Mouse (Mus musculus): ENCODE results near the gene Depdc5. TPM values are rescaled to one million over a fixed set of nuclear protein-coding genes. Genes with fewer than 3 reads are reported as not detected.
A peak's percentile ranks its signal among the peaks of the same experiment; 100 is the strongest.

The Depdc5 gene
- total RNA-seq, 2 experiments from 2014 or later: 13.3 to 15.6 TPM

DNA sequence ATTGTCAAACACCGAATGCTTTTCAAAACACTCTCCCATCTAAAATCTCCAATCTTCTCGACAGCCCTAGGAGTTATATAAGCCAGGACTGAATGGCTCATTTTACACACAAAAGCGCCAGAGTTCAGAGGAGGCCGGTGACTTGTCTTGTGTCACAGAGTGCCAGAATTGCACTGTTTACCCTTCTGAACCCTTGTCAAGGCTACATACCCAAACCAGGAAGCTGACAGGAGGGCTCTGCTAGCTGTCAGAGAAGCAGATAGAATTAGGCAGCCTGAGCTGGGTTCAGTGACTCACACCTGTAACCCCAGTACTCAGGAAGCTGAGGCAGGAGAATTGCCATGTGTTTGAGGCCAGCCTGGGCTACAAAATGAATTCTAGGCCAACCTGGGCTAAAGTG is 143.9 kb downstream of the Depdc5 start:
- Histone ChIP-seq H3K4me3 (no peak overlapping the region), H3K27ac (no peak overlapping the region)
- TF ChIP-seq CTCF (IDR thresholded peaks at IDR 0.05): no peak
- DNase-seq: no peak
- intact Hi-C loops (cut with DNase I): no loop called here

DNA sequence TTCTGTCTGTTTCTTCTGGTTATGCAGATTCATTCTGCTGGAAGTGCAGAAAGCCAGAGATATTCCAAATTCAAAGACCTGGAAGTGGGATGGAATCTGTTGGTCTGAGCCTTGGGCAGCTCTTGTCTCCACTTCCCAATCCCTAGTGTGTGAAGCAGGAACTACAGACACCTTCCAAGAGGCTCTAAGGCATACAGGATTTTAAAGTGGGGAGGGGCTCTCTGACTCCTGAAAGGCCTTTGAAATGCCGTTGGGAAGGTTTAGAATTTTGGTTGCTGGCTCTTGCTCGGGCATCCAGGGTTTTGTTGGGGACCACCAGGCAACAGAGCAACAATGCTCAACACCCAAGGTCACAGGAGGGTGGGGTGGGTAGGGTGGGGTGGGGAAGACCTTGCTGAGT is 145.8 kb downstream of the Depdc5 start:
- intact Hi-C loops (cut with DNase I): no loop called here
- DNase-seq: no peak
- no peak overlapping the region for H3K4me3 ChIP-seq
- no peak for TF ChIP-seq CTCF (IDR thresholded peaks at IDR 0.05)
- no peak overlapping the region for H3K27ac ChIP-seq

DNA sequence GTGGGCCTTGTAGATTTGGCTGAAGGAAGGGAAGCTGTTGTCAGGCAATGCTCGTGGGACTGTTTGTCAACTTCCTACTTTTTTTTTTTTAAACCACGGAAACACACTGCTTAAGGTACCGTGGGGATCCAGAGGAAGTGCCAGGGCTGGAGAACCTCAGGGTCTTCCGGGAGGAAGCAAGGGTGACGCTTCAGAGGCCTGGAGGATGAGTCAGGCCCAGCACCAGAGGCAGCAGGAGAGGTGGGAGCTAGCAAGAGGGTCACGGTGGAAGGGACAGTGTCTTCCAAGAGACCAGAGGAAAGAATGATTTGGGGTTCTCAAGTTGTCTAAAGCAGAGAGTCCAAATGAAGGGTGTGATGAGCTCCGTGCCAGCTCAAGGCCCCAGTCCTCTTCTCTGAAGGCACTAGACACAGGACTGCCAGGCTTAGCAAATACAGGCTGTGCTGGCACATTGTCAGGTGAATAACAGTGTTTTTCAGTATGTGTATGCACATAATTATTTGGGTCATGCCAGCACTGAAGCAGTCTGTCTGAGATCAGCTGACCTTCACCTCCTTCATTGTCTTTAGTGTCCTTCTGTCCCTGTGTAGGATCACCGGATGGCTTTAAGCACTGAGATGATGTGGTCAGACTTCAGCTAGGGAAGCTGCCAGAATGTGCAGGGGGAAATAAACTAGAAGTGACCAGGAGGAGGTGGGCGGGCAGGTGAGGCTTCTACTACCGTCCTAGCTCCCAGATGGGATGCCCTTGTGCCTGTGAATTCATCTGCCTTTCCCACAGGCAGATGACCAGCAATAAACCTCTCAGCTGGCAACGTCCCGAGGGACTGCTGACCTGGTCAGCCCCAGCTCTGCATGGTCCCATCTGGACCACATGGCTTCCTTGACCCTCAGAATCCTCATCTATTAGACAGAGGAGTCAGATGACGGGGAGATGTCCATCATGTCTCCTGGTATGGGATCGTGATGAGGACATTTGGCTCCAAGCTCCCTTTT is 146.6 kb downstream of the Depdc5 start:
- no peak overlapping the region for H3K4me3 ChIP-seq
- intact Hi-C loops (cut with DNase I): no loop called here
- no peak for TF ChIP-seq CTCF (IDR thresholded peaks at IDR 0.05)
- peak overlapping the region; percentile 54 for H3K27ac ChIP-seq
- DNase-seq: no peak

DNA sequence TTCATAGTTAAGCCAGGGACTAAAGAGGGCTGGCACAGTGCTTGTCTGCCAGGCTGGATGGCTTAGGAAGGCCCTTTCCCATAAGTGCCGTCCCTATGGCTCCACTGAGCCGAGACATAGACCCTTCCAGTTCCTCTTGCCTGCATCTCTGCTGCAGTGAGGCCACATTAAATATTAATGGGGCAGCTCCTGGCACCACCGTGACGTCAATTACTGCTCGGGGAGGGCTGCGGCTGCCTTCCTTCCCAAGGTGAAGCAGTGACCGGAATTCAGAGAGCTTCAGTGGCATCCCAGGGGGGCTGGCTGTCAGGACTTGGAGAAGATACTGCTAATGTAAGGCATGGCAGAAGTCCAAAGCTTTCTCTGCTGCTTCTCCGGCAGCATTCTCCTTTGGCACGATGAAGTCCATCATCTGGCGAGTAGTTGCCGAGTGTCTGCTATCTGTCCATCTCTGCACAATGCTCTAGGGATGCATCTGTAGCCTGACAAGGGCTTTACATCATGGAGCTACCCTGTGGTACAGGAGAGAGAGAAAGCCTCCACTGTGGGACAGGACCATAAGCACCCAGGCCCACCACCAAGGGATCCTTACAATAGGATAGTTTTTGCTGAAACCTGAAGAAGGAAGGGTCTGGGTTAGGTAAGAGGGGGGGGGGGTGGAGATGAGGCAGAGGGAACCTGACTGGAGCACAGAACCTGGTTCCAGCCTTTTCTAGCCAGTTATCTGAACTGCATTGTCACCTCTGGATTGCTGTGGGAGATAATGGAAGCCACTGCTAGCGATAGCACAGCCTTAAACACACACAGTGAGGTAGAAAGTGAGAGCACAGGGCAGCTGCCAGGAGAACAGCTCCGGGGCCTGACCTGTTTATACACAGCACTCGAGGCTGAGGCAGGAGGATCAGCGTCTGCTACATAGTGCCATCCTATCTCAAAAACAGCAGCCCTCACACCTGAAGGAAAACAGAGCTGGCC is 147.9 kb downstream of the Depdc5 start:
- no peak for TF ChIP-seq CTCF (IDR thresholded peaks at IDR 0.05)
- Histone ChIP-seq H3K4me3 (no peak overlapping the region), H3K27ac (no peak overlapping the region)
- intact Hi-C loops (cut with DNase I): no loop called here
- DNase-seq: no peak

DNA sequence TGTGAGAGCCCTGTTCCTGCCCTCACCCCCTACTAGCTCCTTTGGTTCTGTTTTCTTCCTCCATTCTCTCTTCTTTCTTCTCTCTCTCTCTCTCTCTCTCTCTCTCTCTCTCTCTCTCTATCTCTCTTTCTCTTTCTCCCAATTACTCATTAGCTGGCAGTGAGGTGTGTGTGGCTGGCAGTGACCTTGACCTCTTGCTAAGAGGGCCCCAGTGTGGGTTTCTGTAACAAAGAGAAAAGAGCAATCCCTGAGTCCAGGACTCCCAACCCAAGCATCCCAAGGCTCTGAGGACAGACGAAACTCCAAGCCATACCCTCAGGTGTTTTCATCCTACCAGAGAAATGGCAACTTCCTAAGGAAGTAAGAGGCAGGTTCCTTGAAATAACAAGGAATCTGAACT is 150.6 kb downstream of the Depdc5 start:
- intact Hi-C loops (cut with DNase I): no loop called here
- no peak for DNase-seq
- H3K4me3 ChIP-seq: no peak overlapping the region
- H3K27ac ChIP-seq: no peak overlapping the region
- no peak for TF ChIP-seq CTCF (IDR thresholded peaks at IDR 0.05)

DNA sequence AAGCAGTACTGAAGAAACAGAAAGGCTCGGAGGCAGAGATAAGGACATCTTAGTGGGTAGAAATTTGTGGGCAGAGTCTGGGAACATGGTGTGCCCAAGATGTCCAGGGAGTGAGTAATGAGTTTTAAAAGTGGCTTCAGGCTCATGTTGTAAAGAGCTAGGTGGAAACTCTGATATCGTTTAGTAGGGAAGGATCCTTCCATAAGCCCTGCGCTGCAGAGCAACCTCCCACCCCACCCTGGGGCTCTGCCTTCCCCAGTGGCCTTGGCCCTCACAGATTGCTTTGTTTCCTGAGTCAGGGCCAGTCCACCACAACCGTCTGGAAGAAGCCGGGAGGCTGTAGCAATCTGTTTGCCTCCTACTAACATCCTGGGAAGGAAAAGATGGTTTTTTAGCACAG is 152.1 kb downstream of the Depdc5 start:
- no peak for DNase-seq
- Histone ChIP-seq H3K27ac (no peak overlapping the region), H3K4me3 (no peak overlapping the region)
- no peak for TF ChIP-seq CTCF (IDR thresholded peaks at IDR 0.05)
- intact Hi-C loops (cut with DNase I): no loop called here

DNA sequence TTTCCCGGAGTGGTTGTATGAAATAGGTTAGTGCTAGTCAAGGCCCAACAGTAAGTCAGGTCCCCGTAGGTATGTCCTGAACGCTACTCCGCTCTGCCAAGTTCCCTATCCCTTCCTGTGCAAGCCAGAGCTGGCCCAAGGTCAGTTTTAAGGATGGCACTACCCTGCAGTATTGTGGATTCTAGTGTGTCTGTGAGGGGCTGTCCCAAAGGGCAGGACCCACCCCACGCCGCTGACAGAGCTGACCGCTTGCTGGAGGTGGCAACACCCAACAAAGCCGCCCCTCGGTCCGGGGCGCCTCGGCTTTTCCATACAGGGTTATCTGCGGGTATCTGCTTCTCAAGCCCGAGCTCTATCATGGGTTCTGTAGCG is 154.7 kb downstream of the Depdc5 start:
- Histone ChIP-seq H3K27ac (peak overlapping the region; percentile 96), H3K4me3 (peak overlapping the region; percentile 90)
- no peak for DNase-seq
- TF ChIP-seq CTCF (IDR thresholded peaks at IDR 0.05): no peak
- intact Hi-C loops (cut with DNase I): no loop called here

DNA sequence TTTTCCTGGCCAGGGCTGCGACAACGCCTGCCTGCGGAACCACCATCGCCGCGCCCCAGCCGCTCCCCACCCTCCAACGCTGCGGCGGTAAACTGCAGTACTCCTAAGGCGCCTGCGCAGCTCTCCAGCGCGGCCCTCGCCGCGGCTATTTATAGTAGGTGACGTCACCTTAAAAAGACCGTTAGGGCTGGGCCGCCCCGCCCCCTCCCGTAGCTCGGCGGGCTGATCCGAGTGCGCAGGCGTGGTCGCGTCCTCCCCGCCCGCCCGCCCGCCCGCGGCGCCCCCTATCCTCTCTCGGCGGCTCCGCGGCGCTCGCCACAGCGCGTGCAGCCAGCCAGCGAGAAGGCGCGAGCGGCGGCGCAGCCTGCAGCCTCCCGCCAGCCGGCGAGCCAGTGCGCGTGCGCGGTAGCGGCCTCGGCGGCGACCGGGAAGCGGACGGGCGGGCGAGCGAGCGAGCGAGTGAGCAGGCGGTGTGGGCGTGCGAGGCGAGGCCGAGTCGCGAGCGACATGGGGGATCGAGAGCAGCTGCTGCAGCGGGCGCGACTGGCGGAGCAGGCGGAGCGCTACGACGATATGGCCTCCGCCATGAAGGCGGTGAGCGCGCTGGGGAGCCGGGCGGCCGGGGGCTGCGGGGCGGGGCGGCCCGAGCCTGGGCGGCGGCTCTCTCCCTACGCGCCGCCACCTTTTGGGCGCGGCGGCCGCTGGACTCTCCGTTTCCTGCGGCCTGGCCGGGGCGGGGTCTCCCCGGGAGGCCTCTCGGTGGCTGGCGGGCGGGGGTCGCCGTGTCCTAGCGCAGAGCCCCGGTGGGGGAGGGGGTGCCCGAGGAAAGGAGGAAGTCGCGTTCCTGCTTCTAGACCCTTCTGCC is 155.3 kb downstream of the Depdc5 start, which contains the start of gene Ywhah:
TSS of gene Ywhah (plus strand) at position 256 of the 865 bp plus-strand sequence.
- intact Hi-C loops (cut with DNase I): no loop called here
- peak within 1 kb of the TSS; percentile 90 for H3K4me3 ChIP-seq
- peak within 1 kb of the TSS; percentile 96 for H3K27ac ChIP-seq
- peak; percentile 97 for DNase-seq
- TF ChIP-seq CTCF (IDR thresholded peaks at IDR 0.05): peak; percentile 59

DNA sequence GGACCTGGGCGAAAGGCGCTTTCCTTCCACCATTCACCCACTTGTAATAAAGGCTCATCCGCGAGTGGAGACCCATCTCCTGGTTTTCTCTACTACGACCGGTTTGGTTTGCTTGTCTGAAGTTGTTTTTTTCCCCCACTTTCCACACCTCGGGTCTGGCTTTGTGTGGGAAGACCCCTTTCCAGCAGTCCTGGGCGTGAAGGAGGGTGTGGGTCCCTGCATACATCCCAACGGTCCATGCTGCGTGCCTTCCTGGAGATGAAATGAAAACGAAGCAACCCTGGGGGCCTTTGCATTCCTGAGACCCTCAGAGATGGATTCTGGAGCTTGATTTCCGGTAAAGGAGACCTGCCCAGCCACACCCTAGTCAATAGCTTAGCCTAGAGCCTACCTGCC is 155.9 kb downstream of the Depdc5 start:
- no peak for DNase-seq
- H3K27ac ChIP-seq: peak overlapping the region; percentile 96
- no peak for TF ChIP-seq CTCF (IDR thresholded peaks at IDR 0.05)
- H3K4me3 ChIP-seq: peak overlapping the region; percentile 90
- intact Hi-C loops (cut with DNase I): no loop called here

DNA sequence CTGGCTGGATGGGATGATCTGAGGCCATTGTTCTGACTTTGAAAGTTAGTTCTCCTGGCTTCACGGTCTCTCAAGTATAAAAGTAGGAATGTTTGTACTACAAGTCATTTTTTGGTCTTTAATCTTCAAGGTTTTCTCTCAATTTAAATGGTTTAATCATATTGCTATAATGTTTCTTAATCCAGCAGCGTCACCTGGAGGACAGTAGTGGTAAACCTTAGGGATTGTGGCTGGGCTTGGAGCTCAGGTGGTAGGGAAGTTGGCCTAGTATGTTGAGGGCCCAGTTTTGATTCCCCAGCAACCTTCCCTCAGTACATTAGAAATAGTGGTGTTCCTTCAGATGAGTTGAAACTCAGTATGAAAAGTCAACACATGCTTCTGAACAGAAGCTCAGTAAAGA is 158.1 kb downstream of the Depdc5 start:
- no peak overlapping the region for H3K4me3 ChIP-seq
- no peak for DNase-seq
- intact Hi-C loops (cut with DNase I): no loop called here
- H3K27ac ChIP-seq: no peak overlapping the region
- TF ChIP-seq CTCF (IDR thresholded peaks at IDR 0.05): peak; percentile 52

DNA sequence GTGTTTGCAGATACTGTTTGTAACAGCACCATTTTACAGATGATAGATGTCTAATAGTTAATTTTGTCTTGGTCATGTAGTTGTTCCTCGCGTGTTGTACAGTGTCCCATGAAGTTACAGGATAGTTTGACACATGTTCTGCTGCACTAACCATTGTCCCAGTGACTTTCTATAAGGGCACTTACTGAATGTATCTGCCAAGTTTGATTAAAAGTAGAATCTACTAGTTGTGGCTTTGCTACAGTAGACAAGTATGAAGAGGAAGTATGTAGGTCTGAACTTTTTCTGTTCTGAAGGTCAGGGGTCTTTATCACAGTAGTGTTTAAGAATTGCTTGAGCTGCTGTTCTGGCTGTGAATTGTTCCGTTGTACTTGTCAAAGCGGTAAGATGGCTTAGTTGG is 159.8 kb downstream of the Depdc5 start:
- no peak overlapping the region for H3K4me3 ChIP-seq
- no peak for TF ChIP-seq CTCF (IDR thresholded peaks at IDR 0.05)
- intact Hi-C loops (cut with DNase I): no loop called here
- DNase-seq: no peak
- peak overlapping the region; percentile 66 for H3K27ac ChIP-seq

DNA sequence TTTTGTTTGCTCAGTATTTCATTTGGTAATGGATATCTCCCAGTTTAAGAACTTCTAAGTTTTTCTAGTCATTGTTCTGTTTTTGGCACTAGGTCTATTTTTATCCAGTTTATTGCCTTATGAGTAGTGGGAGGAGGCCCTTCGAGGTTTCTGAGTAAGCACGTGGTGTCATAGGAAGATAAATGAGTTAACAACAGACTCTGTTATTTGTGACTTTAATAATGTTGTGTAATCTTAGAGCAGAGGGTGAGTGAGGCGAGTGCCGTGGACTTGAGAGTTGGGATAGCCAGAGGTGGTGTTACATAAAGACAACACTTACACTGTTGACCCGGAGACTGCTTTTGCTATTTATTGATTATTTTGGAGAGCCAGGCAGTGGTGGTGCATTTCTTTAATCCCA is 161.0 kb downstream of the Depdc5 start:
- no peak for DNase-seq
- Histone ChIP-seq H3K27ac (peak overlapping the region; percentile 66), H3K4me3 (no peak overlapping the region)
- TF ChIP-seq CTCF (IDR thresholded peaks at IDR 0.05): no peak
- intact Hi-C loops (cut with DNase I): no loop called here

All from gastrocnemius, adult 2 months (tissue).